Comparison of ENCODE assay signal across 9 mouse cellular contexts in genomic region chr2:92726640-92727039, GRCm38 (mm10).
DNase-seq lines count a peak whose midpoint lies in the region; ATAC-seq and TF ChIP-seq lines count a peak whose summit lies in the region.
"Had no signal": no experiment of that assay in that cellular context is flagged by ENCODE, and none has a peak within 500 bp of the region (broad histone marks: within the 10 kb centered on the region; RNA-seq: fewer than 3 reads in every experiment).

No protein-coding gene starts in this region.

- H3K27me3 ChIP-seq in heart, embryonic 11.5 days (ENCODE audit: control insufficient read depth, insufficient read depth, low read length): no peaks in the 10 kb centered on the region
- no peaks in the 10 kb centered on the region for H3K27me3 ChIP-seq in forebrain, embryonic 15.5 days
- no peaks in the 10 kb centered on the region for H3K27me3 ChIP-seq in limb, embryonic 14.5 days (ENCODE audit: control insufficient read depth, insufficient read depth, low read length)
- H3K27me3 ChIP-seq in cerebellum, adult 2 months (ENCODE audit: control insufficient read depth, insufficient read depth, low read length): no peaks in the 10 kb centered on the region

- H3K4me3 ChIP-seq in heart, embryonic 11.5 days (ENCODE audit: low read depth, low read length): no peak overlapping the region
- H3K4me3 ChIP-seq in forebrain, embryonic 15.5 days: no peak overlapping the region
- no peak overlapping the region for H3K4me3 ChIP-seq in limb, embryonic 14.5 days (replicated peaks; ENCODE audit: low read length)
- no peak overlapping the region for H3K4me3 ChIP-seq in cerebellum, adult 2 months (replicated peaks; ENCODE audit: insufficient read depth, low read depth, low read length)

- H3K4me2 ChIP-seq in heart, embryonic 11.5 days: peak overlapping the region; percentile 22
- no peak overlapping the region for H3K4me2 ChIP-seq in forebrain, embryonic 15.5 days (replicated peaks)
- no peak overlapping the region for H3K4me2 ChIP-seq in limb, embryonic 14.5 days (replicated peaks; ENCODE audit: low read depth, low read length, severe bottlenecking)

- TF ChIP-seq CTCF in cerebellum, adult 2 months (IDR thresholded peaks at IDR 0.05; ENCODE audit: borderline replicate concordance, insufficient read depth, low read depth, low read length): no peak

- 0 out of 2 replicates have a peak overlapping the region, but pooled peaks have one; percentile 22 for H3K9ac ChIP-seq in heart, embryonic 11.5 days (ENCODE audit: low read depth, low read length)
- H3K9ac ChIP-seq in forebrain, embryonic 15.5 days (replicated peaks): no peak overlapping the region
- no peak overlapping the region for H3K9ac ChIP-seq in limb, embryonic 14.5 days (ENCODE audit: low read depth, low read length, severe bottlenecking)

- no peaks in the 10 kb centered on the region for H3K36me3 ChIP-seq in heart, embryonic 11.5 days (ENCODE audit: control insufficient read depth, insufficient read depth, low read length)
- H3K36me3 ChIP-seq in forebrain, embryonic 15.5 days: no peaks in the 10 kb centered on the region
- H3K36me3 ChIP-seq in limb, embryonic 14.5 days (ENCODE audit: control insufficient read depth, insufficient read depth, low read length): no peaks in the 10 kb centered on the region

- 0 out of 2 replicates have a peak overlapping the region, but pooled peaks have one; percentile 35 for H3K27ac ChIP-seq in heart, embryonic 11.5 days (ENCODE audit: low read depth, low read length)
- H3K27ac ChIP-seq in forebrain, embryonic 15.5 days (replicated peaks): peak overlapping the region; percentile 65
- H3K27ac ChIP-seq in limb, embryonic 14.5 days (replicated peaks; ENCODE audit: low read depth, low read length): no peak overlapping the region
- no peak overlapping the region for H3K27ac ChIP-seq in cerebellum, adult 2 months (ENCODE audit: insufficient read depth, low read length)

- DNase-seq in heart, postnatal 36 days: no peak
- peak; percentile 11 for DNase-seq in NIH3T3 (ENCODE audit: low read depth)
- DNase-seq in limb, embryonic 14.5 days (ENCODE audit: low spot score): no peak
- no peak for DNase-seq in left cerebral cortex, adult 11 months (ENCODE audit: low spot score)
- no peak for DNase-seq in cerebellum, adult 2 months
- DNase-seq in cerebellum, postnatal 4 days (ENCODE audit: low spot score in 2 of 2): no peak
- DNase-seq: right cerebral cortex, postnatal 14 days had no signal

- intact Hi-C loops in heart, postnatal 36 days (cut with DNase I): no loop called here

- 58% methylated on average over 7 of the region's 7 CpGs for WGBS in heart, embryonic 11.5 days (ENCODE audit: insufficient replicate concordance)
- WGBS in forebrain, embryonic 15.5 days: 40% methylated on average over 7 of the region's 7 CpGs
- 71% methylated on average over 7 of the region's 7 CpGs for WGBS in limb, embryonic 14.5 days
- 84% methylated on average over 7 of the region's 7 CpGs for WGBS in cerebellum, adult 2 months

- peaks cover 11% of the 10 kb centered on the region for H3K4me1 ChIP-seq in heart, embryonic 11.5 days (ENCODE audit: control insufficient read depth, insufficient read depth, low read length)
- peaks cover 8% of the 10 kb centered on the region for H3K4me1 ChIP-seq in forebrain, embryonic 15.5 days
- no peaks in the 10 kb centered on the region for H3K4me1 ChIP-seq in limb, embryonic 14.5 days (ENCODE audit: control insufficient read depth, insufficient read depth, low read length)
- H3K4me1 ChIP-seq in cerebellum, adult 2 months (ENCODE audit: control insufficient read depth, insufficient read depth, low read length): peaks cover 20% of the 10 kb centered on the region

- ATAC-seq in heart, embryonic 11.5 days (replicated peaks; ENCODE audit: insufficient number of reproducible peaks, low FRiP score, low TSS enrichment): peak; percentile 71; the same call in 1 of the 2 replicates
- no peak for ATAC-seq in forebrain, embryonic 15.5 days (replicated peaks)
- peak; percentile 47; the same call in 1 of the 2 replicates for ATAC-seq in limb, embryonic 14.5 days (ENCODE audit: low FRiP score, low read depth)

- no peak for TF ChIP-seq POLR2A in limb, embryonic 14.5 days (IDR thresholded peaks at IDR 0.05; ENCODE audit: borderline replicate concordance, extremely low read depth, insufficient read depth, insufficient read length)
- no peak for TF ChIP-seq POLR2A in cerebellum, adult 2 months (IDR thresholded peaks at IDR 0.05; ENCODE audit: borderline replicate concordance, insufficient read depth, low read length)

- 0 out of 2 replicates have a peak, but pooled peaks cover 3% of the 10 kb centered on the region for H3K9me3 ChIP-seq in heart, embryonic 11.5 days (replicated peaks; ENCODE audit: control insufficient read depth, low read length)
- no peaks in the 10 kb centered on the region for H3K9me3 ChIP-seq in forebrain, embryonic 15.5 days
- no peaks in the 10 kb centered on the region for H3K9me3 ChIP-seq in limb, embryonic 14.5 days (ENCODE audit: control insufficient read depth, low read length)

Comparison
In these comparisons a context has a peak if more than half of its experiments do, and no peak if none do; other contexts are left out.
1. H3K27ac ChIP-seq: peak in heart, embryonic 11.5 days (single experiment) and forebrain, embryonic 15.5 days (single experiment); none in limb, embryonic 14.5 days (single experiment) and cerebellum, adult 2 months (single experiment).